Mouse (Mus musculus): ENCODE results near the gene Cd81. TPM values are rescaled to one million over a fixed set of nuclear protein-coding genes. Genes with fewer than 3 reads are reported as not detected.

The Cd81 gene
- polyA plus RNA-seq, 1 experiment: 255 TPM

- Histone ChIP-seq H3K27me3 (ENCODE audit: control insufficient read depth, insufficient read depth, low read length) (no peaks in the 10 kb centered on the region; the same call in 1 of the 2 replicates), H3K4me1 (replicated peaks; ENCODE audit: control insufficient read depth, insufficient read depth, low read length) (no peaks in the 10 kb centered on the region), H3K4me3 (ENCODE audit: control insufficient read depth, insufficient read depth, low read length) (no peak overlapping the region), H3K36me3 (ENCODE audit: control insufficient read depth, insufficient read depth, low read length) (no peaks in the 10 kb centered on the region), H3K27ac (ENCODE audit: control insufficient read depth, insufficient read depth, low read length) (no peak overlapping the region)
- no peak for DNase-seq
- 72% methylated on average over 1 of the region's 1 CpGs for WGBS
- TF ChIP-seq POLR2A (IDR thresholded peaks at IDR 0.05; ENCODE audit: control insufficient read depth, extremely low read depth, insufficient read depth, low read length, poor library complexity): no peak
- TF ChIP-seq CTCF (IDR thresholded peaks at IDR 0.05; ENCODE audit: borderline replicate concordance, control insufficient read depth, extremely low read depth, insufficient read depth, low read length, poor library complexity): no peak
Measured at GRCm38 (mm10) chr7:143112395-143112794, 59.9 kb downstream of the Cd81 start.

- Histone ChIP-seq H3K27me3 (ENCODE audit: control insufficient read depth, insufficient read depth, low read length) (no peaks in the 10 kb centered on the region), H3K36me3 (ENCODE audit: control insufficient read depth, insufficient read depth, low read length) (no peaks in the 10 kb centered on the region), H3K4me1 (replicated peaks; ENCODE audit: control insufficient read depth, insufficient read depth, low read length) (peaks cover 10% of the 10 kb centered on the region), H3K27ac (ENCODE audit: control insufficient read depth, insufficient read depth, low read length) (no peak overlapping the region), H3K4me3 (ENCODE audit: control insufficient read depth, insufficient read depth, low read length) (no peak overlapping the region)
- no peak for DNase-seq
- TF ChIP-seq POLR2A (IDR thresholded peaks at IDR 0.05; ENCODE audit: control insufficient read depth, extremely low read depth, insufficient read depth, low read length, poor library complexity): no peak
- no peak for TF ChIP-seq CTCF (IDR thresholded peaks at IDR 0.05; ENCODE audit: borderline replicate concordance, control insufficient read depth, extremely low read depth, insufficient read depth, low read length, poor library complexity)
Measured at GRCm38 (mm10) chr7:143114773-143115172, 62.2 kb downstream of the Cd81 start.

GRCm38 (mm10) chr7:143116521-143116920, 64.0 kb downstream of the Cd81 start:
- no peak for DNase-seq
- peaks cover 25% of the 10 kb centered on the region for H3K4me1 ChIP-seq (replicated peaks; ENCODE audit: control insufficient read depth, insufficient read depth, low read length)
- no peaks in the 10 kb centered on the region for H3K36me3 ChIP-seq (ENCODE audit: control insufficient read depth, insufficient read depth, low read length)
- H3K27me3 ChIP-seq (ENCODE audit: control insufficient read depth, insufficient read depth, low read length): no peaks in the 10 kb centered on the region
- no peak overlapping the region for H3K27ac ChIP-seq (ENCODE audit: control insufficient read depth, insufficient read depth, low read length)
- TF ChIP-seq CTCF (IDR thresholded peaks at IDR 0.05; ENCODE audit: borderline replicate concordance, control insufficient read depth, extremely low read depth, insufficient read depth, low read length, poor library complexity) (no peak), POLR2A (IDR thresholded peaks at IDR 0.05; ENCODE audit: control insufficient read depth, extremely low read depth, insufficient read depth, low read length, poor library complexity) (no peak)
- no peak overlapping the region for H3K4me3 ChIP-seq (ENCODE audit: control insufficient read depth, insufficient read depth, low read length)
- whole genome bisulfite sequencing: 89% methylated on average over 5 of the region's 5 CpGs

Other genes with a start within 250 kb of the Cd81 start
- gene Th, start 121.6 kb upstream of the Cd81 start, polyA plus RNA-seq (2012; rRNA removed): 0.55 and 0.59 TPM in 2 replicates
- 1.1 and 1.5 TPM in 2 replicates for gene Ascl2, start 83.5 kb upstream of the Cd81 start, polyA plus RNA-seq (2012; rRNA removed)
- 78.8 and 92.3 TPM in 2 replicates for gene Tspan32, start 47.7 kb upstream of the Cd81 start, polyA plus RNA-seq (2012; rRNA removed)
- 155 and 157 TPM in 2 replicates for gene Tssc4, start 16.5 kb downstream of the Cd81 start, polyA plus RNA-seq (2012; rRNA removed)
- 2.9 and 4.5 TPM in 2 replicates for gene Trpm5, start 41.9 kb downstream of the Cd81 start, polyA plus RNA-seq (2012; rRNA removed)
- 2.3 and 4.6 TPM in 2 replicates for gene Kcnq1, start 53.6 kb downstream of the Cd81 start, polyA plus RNA-seq (2012; rRNA removed)